Mouse (Mus musculus): ENCODE data around the gene Npas2. TPM values are rescaled to one million over a fixed set of nuclear protein-coding genes. Genes with fewer than 3 reads are reported as not detected.

Npas2 gene
- polyA plus RNA-seq, 1 experiment, result 1.7 TPM

- Histone ChIP-seq H3K4me3 (ENCODE audit: insufficient read depth, low read length) (peak overlapping the region; percentile 48), H3K4me1 (ENCODE audit: control insufficient read depth, insufficient read depth, low read length) (0 out of 2 replicates have a peak, but pooled peaks cover 2% of the 10 kb centered on the region), H3K27ac (ENCODE audit: insufficient read depth, low read length) (no peak overlapping the region)
- no peak for TF ChIP-seq POLR2A (IDR thresholded peaks at IDR 0.05; ENCODE audit: low read depth, low read length)
- TF ChIP-seq CTCF (IDR thresholded peaks at IDR 0.05; ENCODE audit: borderline replicate concordance, insufficient read depth, low read length), result no peak
Measured at GRCm38 (mm10) chr1:39367045-39367444, 173.5 kb downstream of the Npas2 start.

GRCm38 (mm10) chr1:39367601-39368266 is 174.2 kb downstream of the Npas2 start, which contains the start of gene Rpl31:
Gene Rpl31 (plus strand): TSS chr1:39367842.
- Histone ChIP-seq H3K4me1 (ENCODE audit: control insufficient read depth, insufficient read depth, low read length) (0 out of 2 replicates have a peak, but pooled peaks cover 2% of the 10 kb centered on the region), H3K27ac (ENCODE audit: insufficient read depth, low read length) (peak within 1 kb of the TSS; percentile 34; the same call in 1 of the 2 replicates), H3K4me3 (ENCODE audit: insufficient read depth, low read length) (peak within 1 kb of the TSS; percentile 96)
- TF ChIP-seq POLR2A (IDR thresholded peaks at IDR 0.05; ENCODE audit: low read depth, low read length) (peak; percentile 87), CTCF (IDR thresholded peaks at IDR 0.05; ENCODE audit: borderline replicate concordance, insufficient read depth, low read length) (no peak)

GRCm38 (mm10) chr1:39368267-39368841 is 174.8 kb downstream of the Npas2 start:
- no peak for TF ChIP-seq POLR2A (IDR thresholded peaks at IDR 0.05; ENCODE audit: low read depth, low read length)
- TF ChIP-seq CTCF (IDR thresholded peaks at IDR 0.05; ENCODE audit: borderline replicate concordance, insufficient read depth, low read length), result no peak
- Histone ChIP-seq H3K4me1 (ENCODE audit: control insufficient read depth, insufficient read depth, low read length) (0 out of 2 replicates have a peak, but pooled peaks cover 2% of the 10 kb centered on the region), H3K27ac (ENCODE audit: insufficient read depth, low read length) (peak overlapping the region; percentile 34; the same call in 1 of the 2 replicates), H3K4me3 (ENCODE audit: insufficient read depth, low read length) (peak overlapping the region; percentile 96)

- TF ChIP-seq POLR2A (IDR thresholded peaks at IDR 0.05; ENCODE audit: low read depth, low read length), result no peak
- TF ChIP-seq CTCF (IDR thresholded peaks at IDR 0.05; ENCODE audit: borderline replicate concordance, insufficient read depth, low read length), result no peak
- no peak overlapping the region for H3K27ac ChIP-seq (ENCODE audit: insufficient read depth, low read length)
- H3K4me1 ChIP-seq (ENCODE audit: control insufficient read depth, insufficient read depth, low read length), result 0 out of 2 replicates have a peak, but pooled peaks cover 2% of the 10 kb centered on the region
- H3K4me3 ChIP-seq (ENCODE audit: insufficient read depth, low read length), result no peak overlapping the region; the same call in 1 of the 2 replicates
Measured at GRCm38 (mm10) chr1:39370431-39370830, 176.9 kb downstream of the Npas2 start.

GRCm38 (mm10) chr1:39372220-39372843 is 178.8 kb downstream of the Npas2 start:
- TF ChIP-seq POLR2A (IDR thresholded peaks at IDR 0.05; ENCODE audit: low read depth, low read length) (no peak), CTCF (IDR thresholded peaks at IDR 0.05; ENCODE audit: borderline replicate concordance, insufficient read depth, low read length) (no peak)
- Histone ChIP-seq H3K4me3 (ENCODE audit: insufficient read depth, low read length) (no peak overlapping the region), H3K27ac (ENCODE audit: insufficient read depth, low read length) (no peak overlapping the region), H3K4me1 (ENCODE audit: control insufficient read depth, insufficient read depth, low read length) (peaks cover 2% of the 10 kb centered on the region; the same call in 1 of the 2 replicates)

GRCm38 (mm10) chr1:39373378-39373777 is 179.8 kb downstream of the Npas2 start:
- H3K4me1 ChIP-seq (ENCODE audit: control insufficient read depth, insufficient read depth, low read length), result peaks cover 2% of the 10 kb centered on the region; the same call in 1 of the 2 replicates
- H3K4me3 ChIP-seq (ENCODE audit: insufficient read depth, low read length), result no peak overlapping the region
- H3K27ac ChIP-seq (ENCODE audit: insufficient read depth, low read length), result no peak overlapping the region
- no peak for TF ChIP-seq CTCF (IDR thresholded peaks at IDR 0.05; ENCODE audit: borderline replicate concordance, insufficient read depth, low read length)
- TF ChIP-seq POLR2A (IDR thresholded peaks at IDR 0.05; ENCODE audit: low read depth, low read length), result 0 out of 2 replicates have a peak, but pooled peaks have one; percentile 10

GRCm38 (mm10) chr1:39374231-39374809 is 180.8 kb downstream of the Npas2 start:
- H3K27ac ChIP-seq (ENCODE audit: insufficient read depth, low read length), result no peak overlapping the region
- peaks cover 2% of the 10 kb centered on the region; the same call in 1 of the 2 replicates for H3K4me1 ChIP-seq (ENCODE audit: control insufficient read depth, insufficient read depth, low read length)
- TF ChIP-seq CTCF (IDR thresholded peaks at IDR 0.05; ENCODE audit: borderline replicate concordance, insufficient read depth, low read length) (no peak), POLR2A (IDR thresholded peaks at IDR 0.05; ENCODE audit: low read depth, low read length) (no peak)
- H3K4me3 ChIP-seq (ENCODE audit: insufficient read depth, low read length), result no peak overlapping the region

- no peak overlapping the region for H3K4me3 ChIP-seq (ENCODE audit: insufficient read depth, low read length)
- TF ChIP-seq CTCF (IDR thresholded peaks at IDR 0.05; ENCODE audit: borderline replicate concordance, insufficient read depth, low read length) (no peak), POLR2A (IDR thresholded peaks at IDR 0.05; ENCODE audit: low read depth, low read length) (no peak)
- H3K27ac ChIP-seq (ENCODE audit: insufficient read depth, low read length), result no peak overlapping the region
- no peaks in the 10 kb centered on the region; the same call in 1 of the 2 replicates for H3K4me1 ChIP-seq (ENCODE audit: control insufficient read depth, insufficient read depth, low read length)
Measured at GRCm38 (mm10) chr1:39376121-39376520, 182.6 kb downstream of the Npas2 start.

- Histone ChIP-seq H3K4me1 (ENCODE audit: control insufficient read depth, insufficient read depth, low read length) (no peaks in the 10 kb centered on the region; the same call in 1 of the 2 replicates), H3K4me3 (ENCODE audit: insufficient read depth, low read length) (no peak overlapping the region), H3K27ac (ENCODE audit: insufficient read depth, low read length) (no peak overlapping the region)
- no peak for TF ChIP-seq POLR2A (IDR thresholded peaks at IDR 0.05; ENCODE audit: low read depth, low read length)
- no peak for TF ChIP-seq CTCF (IDR thresholded peaks at IDR 0.05; ENCODE audit: borderline replicate concordance, insufficient read depth, low read length)
Measured at GRCm38 (mm10) chr1:39376726-39377240, 183.3 kb downstream of the Npas2 start.
